Mouse (Mus musculus) brain, embryonic 14.5 days (tissue): ENCODE results near the gene Mri1.

Source experiments
- CTCF ChIP-seq: fragments of 200-500 bp; IDR thresholded peaks from 2 replicates; pipeline ENCODE4 v1.5.1; 2012; ENCODE audit warnings: inconsistent platforms, mild to moderate bottlenecking, moderate library complexity, borderline replicate concordance; ENCODE audit not compliant: insufficient read depth, insufficient read length; ENCODE audit errors: extremely low read depth
- POLR2A ChIP-seq: fragments of 200-500 bp; IDR thresholded peaks from 2 replicates; pipeline ENCODE4 v1.6.1; 2012; ENCODE audit warnings: mild to moderate bottlenecking, inconsistent platforms, borderline replicate concordance; ENCODE audit not compliant: poor library complexity, insufficient read depth, insufficient read length, severe bottlenecking; ENCODE audit errors: extremely low read depth

DNA sequence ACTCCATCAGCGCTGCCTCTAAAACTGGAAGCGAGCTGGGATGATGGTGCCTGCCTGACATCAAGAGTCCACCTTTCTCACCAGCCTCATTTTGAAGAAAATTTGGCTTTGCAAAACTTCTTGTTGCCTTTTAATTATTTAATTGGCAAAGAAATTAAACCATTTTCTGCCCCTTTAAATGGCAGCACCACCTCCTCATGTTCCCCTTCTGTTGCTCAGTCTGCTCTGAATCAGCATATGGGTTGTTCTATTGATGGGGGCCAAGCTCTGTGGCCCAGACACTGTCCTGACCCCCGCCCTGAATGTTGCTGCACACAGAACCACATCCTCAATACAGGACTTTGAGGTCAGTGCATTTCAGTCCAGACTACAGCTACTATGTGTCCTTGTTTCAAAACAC lies 16.8 kb upstream of the Mri1 start:
- TF ChIP-seq CTCF, result no peak
- no peak for TF ChIP-seq POLR2A
